Comparison of ENCODE assay signal across 8 mouse cellular contexts in the genomic region with DNA sequence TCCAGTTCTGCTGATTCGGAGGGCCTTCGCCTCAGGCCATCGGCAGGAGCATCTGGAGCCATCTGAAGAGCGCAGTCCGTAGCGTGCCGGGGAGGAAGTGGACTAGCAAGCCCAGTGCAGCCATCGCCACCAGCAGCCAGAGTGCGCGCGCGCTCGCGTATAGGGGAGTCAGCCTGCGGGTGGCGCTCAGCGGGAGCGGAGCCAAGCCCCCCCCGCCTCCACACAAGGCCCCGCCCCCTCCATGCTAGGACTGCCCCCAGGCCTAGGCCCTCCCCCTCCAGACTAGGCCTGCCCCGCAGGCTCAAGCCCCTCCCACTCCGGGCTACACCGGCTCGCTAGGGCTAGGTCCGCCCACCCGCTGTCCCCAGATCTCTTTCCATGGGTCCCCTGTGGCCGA. TPM values are rescaled to one million over a fixed set of nuclear protein-coding genes. Genes with fewer than 3 reads are reported as not detected.
DNase-seq lines count a peak whose midpoint lies in the region; ATAC-seq and TF ChIP-seq lines count a peak whose summit lies in the region.

No protein-coding gene starts in this region.

- peak; percentile 68 for DNase-seq in adipocyte (ENCODE audit: low spot score)
- peak; percentile 95 for DNase-seq in gastrocnemius, adult 2 months
- peak; percentile 77 to 82 for DNase-seq in left cerebral cortex, postnatal 25 days (ENCODE audit: low spot score in 2 of 2)
- DNase-seq in right cerebral cortex, postnatal 10 days (ENCODE audit: low spot score in 2 of 2): peak; percentile 90 to 91
- peak; percentile 54 for DNase-seq in urinary bladder, postnatal 10 days (ENCODE audit: low spot score)

- H3K27me3 ChIP-seq in hindbrain, embryonic 16.5 days (replicated peaks; ENCODE audit: control insufficient read depth, insufficient read depth, low read length): 0 out of 2 replicates have a peak, but pooled peaks cover 4% of the 10 kb centered on the region

- ATAC-seq in common myeloid progenitor, adult 5-6 weeks (replicated peaks; ENCODE audit: low read depth, poor library complexity, severe bottlenecking): peak; percentile 59
- peak; percentile 87 for ATAC-seq in hindbrain, embryonic 16.5 days
- ATAC-seq in megakaryocyte-erythroid progenitor cell, adult 5-6 weeks (replicated peaks; ENCODE audit: low FRiP score, low TSS enrichment, poor library complexity, severe bottlenecking): peak; percentile 71

- H3K4me1 ChIP-seq in hindbrain, embryonic 16.5 days (ENCODE audit: control insufficient read depth, insufficient read depth, low read depth, low read length): peaks cover 13% of the 10 kb centered on the region

- H3K9ac ChIP-seq in hindbrain, embryonic 16.5 days (ENCODE audit: low read depth, low read length): peak overlapping the region; percentile 67

- H3K9me3 ChIP-seq in hindbrain, embryonic 16.5 days (ENCODE audit: control insufficient read depth, low read length): no peaks in the 10 kb centered on the region

- H3K27ac ChIP-seq in gastrocnemius, adult 2 months: peak overlapping the region; percentile 71
- H3K27ac ChIP-seq in hindbrain, embryonic 16.5 days (ENCODE audit: low read depth, low read length): no peak overlapping the region

- H3K4me3 ChIP-seq in gastrocnemius, adult 2 months: peak overlapping the region; percentile 92
- peak overlapping the region; percentile 51 for H3K4me3 ChIP-seq in hindbrain, embryonic 16.5 days (ENCODE audit: low read length)

- peak; percentile 75 for TF ChIP-seq CTCF in gastrocnemius, adult 2 months (IDR thresholded peaks at IDR 0.05)

- H3K4me2 ChIP-seq in hindbrain, embryonic 16.5 days (ENCODE audit: low read length): peak overlapping the region; percentile 85

- peaks cover 28% of the 10 kb centered on the region for H3K36me3 ChIP-seq in hindbrain, embryonic 16.5 days (ENCODE audit: control insufficient read depth, insufficient read depth, low read length)

- WGBS in hindbrain, embryonic 16.5 days: under 1% methylated on average over 17 of the region's 27 CpGs

- intact Hi-C loops in gastrocnemius, adult 2 months (cut with DNase I): loop anchor here (1.0 kb wide), 1 partner anchor 128 kb away; no protein-coding TSS in a partner anchor
- intact Hi-C loops in left cerebral cortex, postnatal 25 days (cut with DNase I): loop anchor here (1.0 to 5.0 kb wide), 2 partner anchors 54 to 126 kb away; no protein-coding TSS in a partner anchor

RNA-seq across cellular contexts. Expression of gene Ltc4s, which starts 1.9 kb away (rescaled TPM):
- 3.6 and 5.0 TPM in 2 replicates for total RNA-seq in common myeloid progenitor, adult 5-6 weeks (2017)
- 1 to 10 TPM; 2.1 to 3.2 TPM for total RNA-seq in gastrocnemius, adult 2 months (2021)
- polyA plus RNA-seq in hindbrain, embryonic 16.5 days (2015; fragmentation: Nextera tagmentation; extraction: Ambion mirVana): 2.2 and 3.4 TPM in 2 replicates
- total RNA-seq in left cerebral cortex, postnatal 25 days (2021): 1 to 10 TPM; 8.4 to 8.7 TPM
- 3.1 and 3.4 TPM in 2 replicates for total RNA-seq in megakaryocyte-erythroid progenitor cell, adult 5-6 weeks (2014; fragmentation: Nextera tagmentation)
- total RNA-seq in megakaryocyte-erythroid progenitor cell, adult 5-6 weeks (2017): 12.7 TPM in 1 of 2 replicates, not detected in the other

RNA-seq across cellular contexts. Expression of gene Mgat4b, which starts 25.8 kb away (rescaled TPM):
- total RNA-seq in common myeloid progenitor, adult 5-6 weeks (2017): 14.1 and 16.4 TPM in 2 replicates
- 10 to 100 TPM; 33.9 to 40.7 TPM for total RNA-seq in gastrocnemius, adult 2 months (2021)
- polyA plus RNA-seq in hindbrain, embryonic 16.5 days (2015; fragmentation: Nextera tagmentation; extraction: Ambion mirVana): 15.6 and 30.9 TPM in 2 replicates
- total RNA-seq in left cerebral cortex, postnatal 25 days (2021): 10 to 100 TPM; 66.4 to 76.3 TPM
- 27.8 and 40.6 TPM in 2 replicates for total RNA-seq in megakaryocyte-erythroid progenitor cell, adult 5-6 weeks (2014; fragmentation: Nextera tagmentation)
- total RNA-seq in megakaryocyte-erythroid progenitor cell, adult 5-6 weeks (2017): 11.1 and 14.5 TPM in 2 replicates

RNA-seq across cellular contexts. Expression of gene Sqstm1, which starts 25.9 kb away (rescaled TPM):
- total RNA-seq in common myeloid progenitor, adult 5-6 weeks (2017): 246 and 349 TPM in 2 replicates
- 100 to 1,000 TPM; 376 to 655 TPM for total RNA-seq in gastrocnemius, adult 2 months (2021)
- 448 and 480 TPM in 2 replicates for polyA plus RNA-seq in hindbrain, embryonic 16.5 days (2015; fragmentation: Nextera tagmentation; extraction: Ambion mirVana)
- total RNA-seq in left cerebral cortex, postnatal 25 days (2021): 100 to 1,000 TPM; 460 to 480 TPM
- total RNA-seq in megakaryocyte-erythroid progenitor cell, adult 5-6 weeks (2014; fragmentation: Nextera tagmentation): 69.3 and 129 TPM in 2 replicates
- total RNA-seq in megakaryocyte-erythroid progenitor cell, adult 5-6 weeks (2017): 339 and 435 TPM in 2 replicates

RNA-seq across cellular contexts. Expression of gene Maml1, which starts 55.6 kb away (rescaled TPM):
- total RNA-seq in common myeloid progenitor, adult 5-6 weeks (2017): 6.4 and 9.0 TPM in 2 replicates
- total RNA-seq in gastrocnemius, adult 2 months (2021): 1 to 10 TPM; 6.6 to 7.1 TPM
- polyA plus RNA-seq in hindbrain, embryonic 16.5 days (2015; fragmentation: Nextera tagmentation; extraction: Ambion mirVana): 1.9 and 2.3 TPM in 2 replicates
- total RNA-seq in left cerebral cortex, postnatal 25 days (2021): 10 to 100 TPM in 1 of 2 experiments, 1 to 10 TPM in 1; 9.5 to 10.1 TPM
- 9.6 and 9.7 TPM in 2 replicates for total RNA-seq in megakaryocyte-erythroid progenitor cell, adult 5-6 weeks (2014; fragmentation: Nextera tagmentation)
- total RNA-seq in megakaryocyte-erythroid progenitor cell, adult 5-6 weeks (2017): 2.9 and 3.5 TPM in 2 replicates
